In genomic region chr15:73982065-73982729, GRCm38 (mm10) we compare ENCODE assay signal across 8 mouse cellular contexts.
DNase-seq lines count a peak whose midpoint lies in the region; ATAC-seq and TF ChIP-seq lines count a peak whose summit lies in the region.

No protein-coding gene starts in this region.

- TF ChIP-seq EP300 in lung, postnatal 0 days (IDR thresholded peaks at IDR 0.05), result no peak

- no peak overlapping the region for H3K4me3 ChIP-seq in lung, postnatal 0 days (ENCODE audit: low read depth, low read length)
- H3K4me3 ChIP-seq in heart, embryonic 14.5 days (ENCODE audit: control insufficient read depth in 1 of 2, insufficient read depth in 1 of 2, low read depth in 1 of 2, low read length in 2 of 2), result no peak overlapping the region
- no peak overlapping the region for H3K4me3 ChIP-seq in cerebellum, adult 2 months (replicated peaks; ENCODE audit: insufficient read depth, low read depth, low read length)
- no peak overlapping the region for H3K4me3 ChIP-seq in kidney, adult 2 months (ENCODE audit: insufficient read depth, low read depth, low read length)

- no peak for ATAC-seq in lung, postnatal 0 days
- no peak for ATAC-seq in heart, embryonic 14.5 days (ENCODE audit: insufficient number of reproducible peaks, insufficient read depth, low FRiP score, low read depth)

- TF ChIP-seq CTCF in lung, postnatal 0 days (IDR thresholded peaks at IDR 0.05), result no peak
- TF ChIP-seq CTCF in cerebellum, adult 2 months (IDR thresholded peaks at IDR 0.05; ENCODE audit: borderline replicate concordance, insufficient read depth, low read depth, low read length), result no peak
- no peak for TF ChIP-seq CTCF in kidney, adult 2 months (conservative IDR thresholded peaks at IDR 0.05; ENCODE audit: insufficient read depth, insufficient read length, low read depth, low read length)

- no peaks in the 10 kb centered on the region for H3K9me3 ChIP-seq in lung, postnatal 0 days (ENCODE audit: low read length)
- H3K9me3 ChIP-seq in heart, embryonic 14.5 days (ENCODE audit: control insufficient read depth, low read length), result no peaks in the 10 kb centered on the region

- H3K36me3 ChIP-seq in lung, postnatal 0 days (ENCODE audit: insufficient read depth, low read length), result no peaks in the 10 kb centered on the region
- H3K36me3 ChIP-seq in heart, embryonic 14.5 days (ENCODE audit: control insufficient read depth, insufficient read depth, low read length), result no peaks in the 10 kb centered on the region
- no peaks in the 10 kb centered on the region for H3K36me3 ChIP-seq in kidney, adult 2 months (ENCODE audit: control insufficient read depth, insufficient read depth, low read length)

- H3K4me1 ChIP-seq in lung, postnatal 0 days (ENCODE audit: insufficient read depth, low read depth, low read length), result no peaks in the 10 kb centered on the region
- peaks cover 29 to 33% of the 10 kb centered on the region in 2 experiments for H3K4me1 ChIP-seq in heart, embryonic 14.5 days (ENCODE audit: control insufficient read depth in 2 of 2, insufficient read depth in 2 of 2, low read length in 2 of 2)
- no peaks in the 10 kb centered on the region for H3K4me1 ChIP-seq in cerebellum, adult 2 months (ENCODE audit: control insufficient read depth, insufficient read depth, low read length)
- no peaks in the 10 kb centered on the region for H3K4me1 ChIP-seq in kidney, adult 2 months (ENCODE audit: control insufficient read depth, insufficient read depth, low read length)

- H3K9ac ChIP-seq in lung, postnatal 0 days (replicated peaks; ENCODE audit: low read depth), result no peak overlapping the region
- no peak overlapping the region for H3K9ac ChIP-seq in heart, embryonic 14.5 days (ENCODE audit: low read length)

- WGBS in lung, postnatal 0 days, result 21% methylated on average over 23 of the region's 23 CpGs
- 26% methylated on average over 23 of the region's 23 CpGs for WGBS in heart, embryonic 14.5 days
- 21% methylated on average over 23 of the region's 23 CpGs for WGBS in cerebellum, adult 2 months
- whole genome bisulfite sequencing in kidney, adult 2 months, result 18% methylated on average over 23 of the region's 23 CpGs

- H3K27me3 ChIP-seq in lung, postnatal 0 days (replicated peaks; ENCODE audit: insufficient read depth, low read length), result no peaks in the 10 kb centered on the region
- no peaks in the 10 kb centered on the region for H3K27me3 ChIP-seq in heart, embryonic 14.5 days (ENCODE audit: control insufficient read depth, insufficient read depth, low read length)
- H3K27me3 ChIP-seq in cerebellum, adult 2 months (ENCODE audit: control insufficient read depth, insufficient read depth, low read length), result no peaks in the 10 kb centered on the region
- H3K27me3 ChIP-seq in kidney, adult 2 months (replicated peaks; ENCODE audit: control insufficient read depth, insufficient read depth, low read length), result no peaks in the 10 kb centered on the region

- TF ChIP-seq POLR2A in cerebellum, adult 2 months (IDR thresholded peaks at IDR 0.05; ENCODE audit: borderline replicate concordance, insufficient read depth, low read length), result no peak
- no peak for TF ChIP-seq POLR2A in kidney, adult 2 months (IDR thresholded peaks at IDR 0.05; ENCODE audit: low read depth, low read length)

- peak; percentile 30 for DNase-seq in lung, postnatal 10 days
- DNase-seq in lung, postnatal 0 days (ENCODE audit: low spot score), result no peak
- DNase-seq in left cerebral cortex, adult 11 months (ENCODE audit: low spot score), result peak; percentile 75
- DNase-seq in right cerebral cortex, postnatal 36 days (ENCODE audit: low spot score in 2 of 2), result peak; percentile 88 to 90
- DNase-seq in cerebellum, adult 2 months, result no peak
- DNase-seq in kidney, adult 2 months, result no peak
- DNase-seq in cerebellum, adult 9-11 months, result no peak

- H3K27ac ChIP-seq in lung, postnatal 0 days (ENCODE audit: low read length), result no peak overlapping the region
- peak overlapping the region; percentile 17 to 33; a peak in 1 of 4 replicates for H3K27ac ChIP-seq in heart, embryonic 14.5 days (replicated peaks in 1 of 2; ENCODE audit: control insufficient read depth in 1 of 2, insufficient read depth in 1 of 2, low read depth in 2 of 2, low read length in 2 of 2)
- H3K27ac ChIP-seq in cerebellum, adult 2 months (ENCODE audit: insufficient read depth, low read length), result no peak overlapping the region
- H3K27ac ChIP-seq in kidney, adult 2 months (ENCODE audit: insufficient read depth, low read depth, low read length), result no peak overlapping the region

- no peak overlapping the region for H3K4me2 ChIP-seq in lung, postnatal 0 days (replicated peaks; ENCODE audit: low read depth, low read length)
- H3K4me2 ChIP-seq in heart, embryonic 14.5 days (ENCODE audit: low read length), result peak overlapping the region; percentile 41

Comparison
In these comparisons a context has a peak if more than half of its experiments do, and no peak if none do; other contexts are left out.
1. DNase-seq: peak in lung, postnatal 10 days (single experiment), left cerebral cortex, adult 11 months (single experiment) and right cerebral cortex, postnatal 36 days (2 of 2); none in lung, postnatal 0 days (single experiment), cerebellum, adult 2 months (0 of 2), kidney, adult 2 months (single experiment) and cerebellum, adult 9-11 months (single experiment).
2. H3K27ac ChIP-seq: peak in heart, embryonic 14.5 days (2 of 2); none in lung, postnatal 0 days (single experiment), cerebellum, adult 2 months (single experiment) and kidney, adult 2 months (single experiment).